Mouse (Mus musculus) liver, postnatal 0 days (tissue): Measurements from ENCODE around the gene Timm22.

Experiments
- CTCF ChIP-seq: sonication (generic); IDR thresholded peaks from 2 replicates; pipeline ENCODE4 v1.5.1; 2016; ENCODE audit warnings: antibody characterized with exemption, low read depth
- EP300 ChIP-seq: IDR thresholded peaks from 2 replicates; pipeline ENCODE4 v1.6.1; 2016; ENCODE audit warnings: antibody characterized with exemption, low read depth, mild to moderate bottlenecking

- no peak for TF ChIP-seq CTCF
- TF ChIP-seq EP300, result no peak
These were observed 30.3 kb upstream of the Timm22 start for GRCm38 (mm10) chr11:76376425-76376824.
